Mouse (Mus musculus): Measurements from ENCODE around the gene Aurkaip1.

GRCm38 (mm10) chr4:155853421-155853820, 22.3 kb downstream of the Aurkaip1 start:
- TF ChIP-seq CTCF (IDR thresholded peaks at IDR 0.05; ENCODE audit: borderline replicate concordance, insufficient read depth, low read depth, low read length) = no peak
- TF ChIP-seq POLR2A (IDR thresholded peaks at IDR 0.05; ENCODE audit: borderline replicate concordance, insufficient read depth, low read length) = no peak
